Mouse (Mus musculus): ENCODE measurements around the gene Gm29797. TPM values are rescaled to one million over a fixed set of nuclear protein-coding genes. Genes with fewer than 3 reads are reported as not detected.

Gm29797 gene
- polyA plus RNA-seq, 1 experiment: not detected

DNA sequence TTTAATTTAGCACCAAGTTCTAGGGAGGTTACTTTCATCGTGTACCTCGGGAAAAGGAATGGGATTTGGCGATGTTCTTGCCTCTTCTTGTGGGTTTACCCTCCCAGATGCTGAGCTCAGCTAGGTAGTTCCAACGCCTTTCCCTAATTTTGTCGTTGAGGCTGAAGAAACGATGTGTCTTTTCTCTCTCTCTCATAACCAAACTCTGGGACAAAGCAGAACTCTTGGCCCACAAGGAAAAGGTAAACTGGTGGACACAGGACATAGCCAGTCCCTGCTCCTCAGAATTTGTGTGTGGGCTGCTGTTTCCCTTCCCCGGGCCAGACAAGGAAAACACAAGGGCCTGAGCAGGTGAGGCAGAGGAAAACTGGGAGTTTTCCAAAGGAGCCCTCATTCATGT is 15.2 kb downstream of the Gm29797 start:
- Histone ChIP-seq H3K36me3 (ENCODE audit: control insufficient read depth, insufficient read depth, low read length) (no peaks in the 10 kb centered on the region), H3K4me3 (ENCODE audit: control insufficient read depth, low read depth, low read length) (peak overlapping the region; percentile 82), H3K4me1 (ENCODE audit: control insufficient read depth, insufficient read depth, low read length) (peaks cover 32% of the 10 kb centered on the region), H3K27me3 (ENCODE audit: control insufficient read depth, insufficient read depth, low read length) (no peaks in the 10 kb centered on the region), H3K27ac (ENCODE audit: control insufficient read depth, insufficient read depth, low read depth, low read length) (no peak overlapping the region)
- TF ChIP-seq POLR2A (IDR thresholded peaks at IDR 0.05; ENCODE audit: control insufficient read depth, low read depth, low read length): no peak
- TF ChIP-seq CTCF (IDR thresholded peaks at IDR 0.05; ENCODE audit: control insufficient read depth, insufficient read depth, insufficient replicate concordance, low read depth, low read length): no peak

DNA sequence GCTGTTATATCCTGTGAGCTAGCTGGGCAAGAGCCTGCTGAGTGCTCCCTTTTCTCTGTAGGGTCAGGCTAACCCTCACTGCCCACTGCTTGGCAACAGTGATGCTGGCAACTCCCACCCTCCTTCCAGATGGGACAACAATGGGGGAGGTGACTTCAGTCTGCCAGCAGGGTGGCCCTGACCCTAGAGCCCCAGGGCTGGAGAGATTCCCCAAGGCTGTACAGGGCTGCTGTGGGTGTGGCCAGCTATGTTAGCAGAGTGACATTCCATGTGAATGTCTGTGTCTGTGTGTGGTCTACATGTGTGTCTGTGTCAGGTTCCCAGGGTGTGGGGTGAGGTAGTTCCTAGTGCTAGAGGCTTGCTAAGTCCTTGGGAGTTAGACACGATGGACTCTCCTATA is 16.7 kb downstream of the Gm29797 start:
- TF ChIP-seq POLR2A (IDR thresholded peaks at IDR 0.05; ENCODE audit: control insufficient read depth, low read depth, low read length) (no peak), CTCF (IDR thresholded peaks at IDR 0.05; ENCODE audit: control insufficient read depth, insufficient read depth, insufficient replicate concordance, low read depth, low read length) (no peak)
- Histone ChIP-seq H3K4me3 (ENCODE audit: control insufficient read depth, low read depth, low read length) (no peak overlapping the region), H3K36me3 (ENCODE audit: control insufficient read depth, insufficient read depth, low read length) (no peaks in the 10 kb centered on the region), H3K27me3 (ENCODE audit: control insufficient read depth, insufficient read depth, low read length) (no peaks in the 10 kb centered on the region), H3K27ac (ENCODE audit: control insufficient read depth, insufficient read depth, low read depth, low read length) (0 out of 2 replicates have a peak overlapping the region, but pooled peaks have one; percentile 18), H3K4me1 (ENCODE audit: control insufficient read depth, insufficient read depth, low read length) (peaks cover 32% of the 10 kb centered on the region)

DNA sequence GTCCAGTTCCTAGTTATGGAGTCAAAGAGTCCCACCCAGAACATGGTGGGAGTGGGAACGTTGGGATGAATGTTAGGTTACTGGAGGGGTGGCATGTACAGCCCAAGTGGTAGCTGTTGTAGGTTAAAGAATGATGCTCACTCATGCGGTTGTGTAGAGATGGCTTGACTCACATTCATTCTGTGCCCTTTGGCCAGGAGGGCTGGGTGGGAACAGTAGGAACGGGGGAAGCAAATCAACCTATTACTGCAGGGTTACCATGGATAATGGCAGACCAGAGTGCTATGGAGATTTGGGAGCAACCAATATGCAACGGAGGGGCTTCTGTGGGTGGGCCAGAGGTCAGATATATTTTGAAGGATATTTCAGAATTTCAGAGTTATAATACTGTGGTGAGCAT is 18.1 kb downstream of the Gm29797 start:
- H3K4me3 ChIP-seq (ENCODE audit: control insufficient read depth, low read depth, low read length): peak overlapping the region; percentile 80
- H3K27me3 ChIP-seq (ENCODE audit: control insufficient read depth, insufficient read depth, low read length): no peaks in the 10 kb centered on the region
- no peaks in the 10 kb centered on the region for H3K36me3 ChIP-seq (ENCODE audit: control insufficient read depth, insufficient read depth, low read length)
- peak overlapping the region; percentile 94 for H3K27ac ChIP-seq (ENCODE audit: control insufficient read depth, insufficient read depth, low read depth, low read length)
- no peak for TF ChIP-seq POLR2A (IDR thresholded peaks at IDR 0.05; ENCODE audit: control insufficient read depth, low read depth, low read length)
- TF ChIP-seq CTCF (IDR thresholded peaks at IDR 0.05; ENCODE audit: control insufficient read depth, insufficient read depth, insufficient replicate concordance, low read depth, low read length): no peak
- H3K4me1 ChIP-seq (ENCODE audit: control insufficient read depth, insufficient read depth, low read length): peaks cover 34% of the 10 kb centered on the region

DNA sequence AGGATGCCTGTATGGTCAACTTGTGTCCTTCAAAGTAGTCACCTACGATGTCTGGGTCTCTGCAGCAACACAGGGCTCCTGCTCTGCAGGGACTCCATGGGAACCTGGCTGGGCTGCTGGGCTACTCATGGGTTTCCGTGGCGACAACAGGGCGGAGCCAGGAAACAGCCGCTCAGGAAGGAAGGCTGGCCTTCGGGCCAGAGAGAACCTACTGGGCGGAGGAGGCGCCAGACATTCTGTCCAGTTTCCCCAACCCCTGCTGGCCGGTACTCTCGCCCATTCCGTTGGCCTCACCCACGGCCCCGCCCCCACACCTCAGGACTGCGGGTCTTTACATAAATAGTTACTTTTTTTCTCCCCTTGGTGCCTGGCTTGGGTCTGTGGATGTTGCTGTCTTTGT is 18.6 kb downstream of the Gm29797 start:
- peak overlapping the region; percentile 80 for H3K4me3 ChIP-seq (ENCODE audit: control insufficient read depth, low read depth, low read length)

DNA sequence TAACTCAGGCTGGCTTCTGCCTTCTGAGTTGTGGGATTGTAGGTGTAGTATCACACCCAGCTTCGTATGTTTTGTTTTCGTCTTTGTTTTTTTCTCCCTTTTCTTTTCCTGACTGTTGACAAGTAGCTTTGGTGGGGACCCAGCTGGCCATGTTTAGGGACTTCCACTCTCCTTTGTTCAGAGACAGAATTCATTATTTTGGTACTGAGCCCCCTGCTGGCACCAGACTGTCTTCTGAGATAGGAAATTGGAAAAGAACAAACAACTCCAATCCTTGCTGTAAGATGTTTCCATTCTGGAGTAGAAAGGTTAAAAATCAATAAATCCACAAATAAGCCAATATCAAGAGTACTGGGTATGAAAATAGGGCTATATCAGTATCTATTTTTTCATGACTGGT is 19.6 kb downstream of the Gm29797 start:
- no peaks in the 10 kb centered on the region for H3K27me3 ChIP-seq (ENCODE audit: control insufficient read depth, insufficient read depth, low read length)
- TF ChIP-seq POLR2A (IDR thresholded peaks at IDR 0.05; ENCODE audit: control insufficient read depth, low read depth, low read length) (no peak), CTCF (IDR thresholded peaks at IDR 0.05; ENCODE audit: control insufficient read depth, insufficient read depth, insufficient replicate concordance, low read depth, low read length) (no peak)
- H3K4me1 ChIP-seq (ENCODE audit: control insufficient read depth, insufficient read depth, low read length): peaks cover 25% of the 10 kb centered on the region
- no peak overlapping the region for H3K27ac ChIP-seq (ENCODE audit: control insufficient read depth, insufficient read depth, low read depth, low read length)
- H3K36me3 ChIP-seq (ENCODE audit: control insufficient read depth, insufficient read depth, low read length): no peaks in the 10 kb centered on the region
- no peak overlapping the region for H3K4me3 ChIP-seq (ENCODE audit: control insufficient read depth, low read depth, low read length)

More for the DNA sequence above, 18.6 kb downstream of the Gm29797 start:
- Histone ChIP-seq H3K27ac (ENCODE audit: control insufficient read depth, insufficient read depth, low read depth, low read length) (peak overlapping the region; percentile 94), H3K27me3 (ENCODE audit: control insufficient read depth, insufficient read depth, low read length) (no peaks in the 10 kb centered on the region), H3K36me3 (ENCODE audit: control insufficient read depth, insufficient read depth, low read length) (no peaks in the 10 kb centered on the region), H3K4me1 (ENCODE audit: control insufficient read depth, insufficient read depth, low read length) (peaks cover 28% of the 10 kb centered on the region)
- TF ChIP-seq CTCF (IDR thresholded peaks at IDR 0.05; ENCODE audit: control insufficient read depth, insufficient read depth, insufficient replicate concordance, low read depth, low read length) (no peak), POLR2A (IDR thresholded peaks at IDR 0.05; ENCODE audit: control insufficient read depth, low read depth, low read length) (peak; percentile 78)

DNA sequence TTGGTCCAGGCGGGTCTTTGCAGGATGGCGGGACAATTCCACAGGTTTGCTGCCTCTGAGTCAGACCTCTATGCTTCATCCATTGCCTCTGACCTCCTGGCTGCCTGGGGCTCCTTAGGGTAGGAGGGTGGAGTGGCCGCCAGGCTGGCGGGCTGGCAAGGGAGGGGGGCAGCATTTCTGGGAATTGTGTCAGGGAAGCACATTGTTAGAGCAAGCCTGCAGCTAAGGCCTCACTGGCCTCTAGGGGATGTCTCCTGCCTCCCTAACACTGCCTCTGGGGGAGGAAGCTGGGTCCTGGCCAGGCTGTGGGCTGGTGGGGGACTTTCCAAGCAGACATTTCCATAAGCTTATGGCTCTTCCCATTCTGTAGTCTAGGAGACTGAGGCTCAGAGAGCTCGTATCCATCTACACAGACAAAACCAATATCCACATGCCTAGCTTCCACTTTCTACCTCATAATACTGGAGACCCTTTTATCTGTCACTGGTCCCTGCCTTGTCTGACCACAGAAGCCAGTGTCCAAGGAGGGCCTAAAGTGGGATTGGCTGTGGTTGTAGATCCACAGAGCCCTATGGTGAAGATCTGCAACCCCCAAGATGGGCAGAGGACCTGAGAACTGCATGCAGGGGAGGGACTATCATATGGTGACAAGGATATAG is 20.4 kb downstream of the Gm29797 start:
- Histone ChIP-seq H3K27ac (ENCODE audit: control insufficient read depth, insufficient read depth, low read depth, low read length) (0 out of 2 replicates have a peak overlapping the region, but pooled peaks have one; percentile 15), H3K4me1 (ENCODE audit: control insufficient read depth, insufficient read depth, low read length) (peaks cover 20% of the 10 kb centered on the region)

DNA sequence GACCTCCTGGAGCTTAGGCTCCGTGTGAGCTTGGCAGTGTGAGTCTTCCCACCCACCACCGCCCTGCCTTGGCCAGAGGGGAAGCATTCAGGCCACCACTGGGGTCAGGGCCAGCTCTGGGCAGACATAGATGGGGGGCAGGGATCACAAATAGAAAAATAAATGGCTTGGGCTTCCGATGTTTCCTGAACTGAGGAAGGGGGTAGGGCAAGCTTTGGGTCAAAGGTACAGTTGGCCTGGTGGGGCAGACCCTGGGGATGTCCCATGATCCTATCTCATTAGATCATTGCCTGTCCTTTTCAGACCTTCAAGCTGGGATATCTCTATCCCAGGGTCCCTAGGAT is 20.9 kb downstream of the Gm29797 start:
- Histone ChIP-seq H3K4me1 (ENCODE audit: control insufficient read depth, insufficient read depth, low read length) (peaks cover 20% of the 10 kb centered on the region), H3K27me3 (ENCODE audit: control insufficient read depth, insufficient read depth, low read length) (no peaks in the 10 kb centered on the region), H3K36me3 (ENCODE audit: control insufficient read depth, insufficient read depth, low read length) (no peaks in the 10 kb centered on the region), H3K27ac (ENCODE audit: control insufficient read depth, insufficient read depth, low read depth, low read length) (0 out of 2 replicates have a peak overlapping the region, but pooled peaks have one; percentile 15), H3K4me3 (ENCODE audit: control insufficient read depth, low read depth, low read length) (no peak overlapping the region; the same call in 1 of the 2 replicates)
- no peak for TF ChIP-seq CTCF (IDR thresholded peaks at IDR 0.05; ENCODE audit: control insufficient read depth, insufficient read depth, insufficient replicate concordance, low read depth, low read length)
- TF ChIP-seq POLR2A (IDR thresholded peaks at IDR 0.05; ENCODE audit: control insufficient read depth, low read depth, low read length): no peak

More for the DNA sequence above, 20.4 kb downstream of the Gm29797 start:
- H3K27me3 ChIP-seq (ENCODE audit: control insufficient read depth, insufficient read depth, low read length): no peaks in the 10 kb centered on the region
- no peaks in the 10 kb centered on the region for H3K36me3 ChIP-seq (ENCODE audit: control insufficient read depth, insufficient read depth, low read length)
- no peak overlapping the region; the same call in 1 of the 2 replicates for H3K4me3 ChIP-seq (ENCODE audit: control insufficient read depth, low read depth, low read length)
- TF ChIP-seq CTCF (IDR thresholded peaks at IDR 0.05; ENCODE audit: control insufficient read depth, insufficient read depth, insufficient replicate concordance, low read depth, low read length): no peak
- TF ChIP-seq POLR2A (IDR thresholded peaks at IDR 0.05; ENCODE audit: control insufficient read depth, low read depth, low read length): no peak

All from testis, adult 2 months (tissue).